Mouse (Mus musculus): ENCODE results near the gene Chmp5.
A peak's percentile ranks its signal among the peaks of the same experiment; 100 is the strongest.

The Chmp5 gene

DNA sequence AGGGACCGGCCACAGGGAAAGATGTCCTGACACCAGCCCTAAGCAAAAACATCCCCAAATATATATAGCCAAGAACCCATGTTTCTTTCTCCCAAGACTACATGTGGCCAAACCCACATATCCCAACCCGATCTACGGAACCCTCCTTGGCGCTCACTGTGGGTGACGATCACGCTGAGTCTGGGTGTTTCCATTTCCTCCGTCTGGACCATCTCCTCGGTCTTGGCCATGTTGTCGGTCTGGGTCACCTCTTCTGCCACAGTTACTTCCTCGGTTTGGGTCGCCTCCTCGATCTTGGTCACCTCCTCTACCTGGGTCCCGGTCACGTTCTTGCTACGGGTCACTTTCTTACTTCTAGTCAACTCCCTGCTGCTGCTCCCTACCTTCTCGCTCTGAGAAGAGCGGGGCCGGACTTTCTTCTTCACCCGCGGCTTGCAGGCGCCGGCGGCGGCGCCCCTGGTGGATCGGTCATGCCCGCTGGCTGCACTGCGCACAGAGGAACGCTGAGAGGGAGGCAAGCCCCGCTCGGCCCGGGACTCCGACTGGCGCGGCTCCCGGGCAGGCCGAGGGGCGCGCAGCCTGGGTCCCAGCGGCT, 545 bp upstream of the Chmp5 start:
- DNase-seq, result no peak

DNA sequence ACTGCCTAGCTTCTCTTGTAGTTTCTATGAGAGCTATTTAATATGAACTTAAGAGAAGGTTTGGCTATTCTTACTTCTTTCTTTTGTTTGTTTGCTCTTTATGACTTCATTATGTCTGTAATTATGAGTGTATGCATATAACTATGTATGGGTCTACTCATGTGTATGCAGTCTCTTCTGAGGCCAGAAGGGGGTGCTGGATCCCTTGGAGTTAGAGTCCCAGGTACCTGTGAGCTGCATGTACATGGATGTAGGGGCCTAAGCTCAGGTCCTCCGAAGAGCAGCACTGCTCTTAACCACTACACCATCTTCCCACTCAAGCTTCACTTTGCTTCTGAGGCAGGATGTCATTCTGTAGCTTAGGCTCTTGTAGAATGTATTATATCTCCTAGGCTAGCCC, 5.3 kb downstream of the Chmp5 start:
- DNase-seq, result peak; percentile 9

DNA sequence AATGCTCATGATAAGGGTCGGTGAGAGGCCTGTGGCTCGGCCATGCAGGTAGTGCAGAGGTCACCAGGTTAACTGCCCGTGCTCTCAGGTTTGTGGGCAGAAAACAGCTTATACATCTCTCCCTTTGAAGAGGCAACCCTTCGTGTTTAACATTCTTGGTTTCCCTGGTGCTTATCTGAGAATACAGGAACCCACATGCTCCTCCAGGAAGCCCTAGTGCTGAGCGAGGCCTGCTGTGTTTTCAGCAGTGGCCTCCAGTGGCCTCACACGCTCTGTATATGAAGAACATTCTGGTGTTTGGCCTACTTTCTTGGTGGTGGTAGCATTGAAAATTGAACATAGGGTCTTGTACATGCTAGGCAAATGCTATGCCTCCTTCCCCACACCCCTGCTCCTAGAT, 7.7 kb downstream of the Chmp5 start:
- DNase-seq, result no peak

DNA sequence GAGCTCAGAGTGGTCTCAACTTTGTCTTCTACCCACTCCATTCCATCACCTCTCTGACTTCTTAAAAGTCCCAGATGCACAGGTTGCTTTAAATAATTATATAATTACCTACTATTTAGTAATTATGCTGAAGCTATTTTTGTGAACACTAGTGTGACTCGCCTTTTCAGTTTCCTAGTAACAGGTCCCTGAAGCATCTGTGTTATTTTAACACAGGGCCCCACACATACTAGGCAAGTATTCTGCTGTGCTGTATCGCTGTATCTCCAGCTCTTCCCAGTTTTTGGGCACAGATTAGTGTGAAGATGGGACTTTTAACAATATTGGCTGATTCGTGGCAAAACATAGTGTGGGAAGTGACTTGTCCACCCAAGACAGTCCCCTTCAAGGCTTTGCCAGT, 15.3 kb downstream of the Chmp5 start:
- DNase-seq, result no peak

DNA sequence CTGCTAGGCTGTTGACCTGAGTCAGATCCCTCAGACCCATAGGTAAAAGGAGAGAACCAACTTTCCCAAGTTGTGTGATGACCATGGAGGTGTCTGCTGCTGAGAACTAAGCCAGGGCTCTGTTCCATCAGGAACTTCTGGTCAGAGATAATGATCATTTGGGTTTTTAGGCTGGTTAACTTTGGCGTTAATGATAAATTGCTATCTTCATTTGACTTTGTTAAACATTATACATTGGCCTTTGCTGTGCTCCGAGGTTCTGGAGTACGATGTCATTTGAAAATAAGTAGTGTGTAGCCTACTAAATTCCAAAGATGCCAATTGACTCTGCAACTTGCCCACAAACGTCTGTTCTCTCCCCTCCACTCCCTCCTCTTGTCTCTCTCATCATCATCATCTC, 21.0 kb downstream of the Chmp5 start:
- no peak for DNase-seq

DNA sequence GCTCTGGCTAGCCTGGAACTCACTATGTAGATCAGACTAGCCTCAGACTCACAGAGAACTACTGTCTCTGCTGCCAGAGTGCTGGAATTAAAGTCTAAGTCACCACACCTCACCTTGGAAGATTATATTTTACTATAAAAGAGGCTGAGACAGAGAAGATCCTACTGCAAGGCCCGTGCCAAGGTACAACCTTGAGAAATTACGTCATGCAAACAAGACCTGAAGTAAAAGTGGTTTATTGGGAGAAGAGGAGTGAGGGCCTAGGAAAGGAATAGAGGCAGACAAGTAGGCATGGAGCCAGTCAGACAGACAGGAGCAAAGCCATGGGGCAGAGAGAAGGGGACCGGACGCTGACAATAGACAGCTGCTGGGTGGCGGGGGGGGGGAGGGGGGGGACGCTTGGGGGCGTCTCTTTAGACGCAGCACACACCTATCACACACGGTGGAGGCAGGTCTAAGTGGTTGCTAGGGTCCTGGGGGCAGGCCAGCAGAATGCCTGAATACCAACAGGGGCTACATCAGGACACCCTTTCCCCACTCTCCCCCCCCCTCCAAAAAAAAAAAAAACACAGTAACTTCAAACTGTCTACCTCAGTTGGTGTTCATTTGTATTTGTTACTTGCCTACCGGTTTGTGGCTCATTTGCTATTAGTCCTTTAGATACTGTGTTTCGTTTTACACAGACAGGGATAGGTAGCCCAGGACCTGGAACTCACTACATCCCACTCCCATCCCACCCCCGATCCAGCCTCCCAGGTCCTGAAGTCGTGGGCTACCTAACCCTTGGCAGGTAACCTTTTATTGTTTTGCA, 21.8 kb downstream of the Chmp5 start:
- DNase-seq, result no peak

DNA sequence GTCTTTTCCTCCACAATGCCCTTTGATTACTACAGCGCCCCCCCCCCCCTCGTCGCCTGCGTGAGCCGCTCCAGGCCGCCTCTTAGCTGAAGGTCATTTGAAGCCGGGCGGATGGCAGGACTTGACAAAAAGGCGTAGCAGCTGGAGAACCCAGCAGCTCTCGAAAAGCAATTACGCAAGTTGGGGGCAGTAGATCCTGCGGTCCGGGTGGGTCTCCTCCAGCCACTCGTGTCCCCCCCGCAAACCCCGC, 22.3 kb downstream of the Chmp5 start:
- DNase-seq, result no peak

DNA sequence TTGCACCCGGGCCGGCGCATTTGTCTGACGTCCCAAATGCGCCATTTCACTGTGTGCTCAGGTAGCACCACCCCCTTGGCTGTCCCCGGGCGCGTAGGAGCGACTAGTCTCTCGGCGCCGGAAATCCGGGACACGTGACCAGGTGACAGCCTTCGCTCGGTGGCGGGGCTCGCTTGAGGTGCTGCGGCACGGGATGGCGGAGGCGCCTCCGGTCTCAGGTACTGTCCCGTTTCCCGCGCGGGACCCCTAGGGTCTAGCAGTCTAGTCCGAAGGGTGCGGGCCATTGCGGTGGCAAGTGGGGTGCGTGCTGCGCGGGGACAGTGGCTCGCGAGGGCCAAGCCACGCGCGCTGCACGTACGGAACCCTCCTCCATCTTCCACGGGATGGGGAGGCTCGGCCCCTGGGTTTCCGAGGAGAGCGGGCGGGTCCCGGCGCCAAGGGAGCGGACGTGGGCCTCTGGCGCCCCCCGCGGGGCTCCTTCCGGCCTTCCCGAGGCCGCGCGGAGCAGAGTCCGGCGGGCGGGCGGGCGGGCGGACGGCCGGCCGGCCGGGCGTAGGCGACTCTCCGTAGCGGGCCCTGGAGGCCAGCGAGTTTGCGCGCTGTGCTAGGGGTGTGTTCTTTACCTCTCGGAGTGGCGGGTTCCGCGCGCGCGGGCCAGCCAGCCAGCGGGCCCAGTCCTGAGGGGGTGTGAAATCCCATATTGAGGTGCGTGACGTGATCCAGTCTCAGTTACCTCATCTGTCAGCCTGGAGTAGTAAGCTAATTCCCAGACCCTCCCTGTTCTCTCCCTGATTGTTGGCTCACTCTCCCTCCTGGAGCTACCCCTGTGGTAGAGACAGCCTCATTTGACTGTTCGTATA, 22.9 kb downstream of the Chmp5 start, which contains the start of gene Nfx1:
Gene Nfx1, plus strand, starts transcription at position 65 of the 860 bp plus-strand sequence.
- DNase-seq, result peak; percentile 95

DNA sequence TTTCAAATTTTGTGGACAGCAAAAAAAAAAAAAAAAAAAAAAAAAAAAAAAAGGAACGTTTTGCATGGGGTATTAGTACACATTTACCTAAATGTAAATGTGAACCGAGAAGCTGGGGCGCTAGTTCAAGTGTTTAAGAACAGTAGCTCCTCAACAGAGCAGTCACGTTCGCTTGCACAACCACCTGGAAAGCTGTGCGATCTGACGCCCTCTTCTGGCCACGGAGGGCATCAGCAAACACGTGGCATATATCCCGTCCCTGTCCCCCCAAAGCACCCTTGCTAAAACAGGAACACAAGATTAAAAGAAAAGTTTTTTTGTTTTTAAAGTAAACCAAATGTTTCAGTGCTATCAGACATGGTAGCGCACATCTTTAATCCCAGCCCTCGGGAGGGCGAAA, 23.5 kb downstream of the Chmp5 start:
- DNase-seq, result peak; percentile 39

DNA sequence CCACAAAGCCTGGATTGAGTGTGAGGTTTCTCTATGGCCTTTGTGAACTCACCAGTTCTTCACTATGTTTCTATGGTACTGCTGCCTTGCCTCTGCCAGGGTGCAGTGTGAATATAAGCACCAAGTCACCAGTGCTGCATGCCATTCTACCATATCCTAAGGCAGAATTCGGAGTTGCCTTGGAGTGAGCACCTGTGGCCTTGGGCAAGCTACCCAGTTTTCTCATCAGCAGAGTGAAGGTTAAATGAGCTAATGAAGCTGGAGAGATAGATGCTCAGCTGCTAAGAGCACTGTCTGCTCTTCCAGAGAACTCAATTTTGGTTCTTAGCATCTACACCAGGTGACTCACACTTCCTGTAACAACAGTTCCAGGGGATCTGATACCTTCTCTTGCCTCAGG, 25.8 kb downstream of the Chmp5 start:
- no peak for DNase-seq

DNA sequence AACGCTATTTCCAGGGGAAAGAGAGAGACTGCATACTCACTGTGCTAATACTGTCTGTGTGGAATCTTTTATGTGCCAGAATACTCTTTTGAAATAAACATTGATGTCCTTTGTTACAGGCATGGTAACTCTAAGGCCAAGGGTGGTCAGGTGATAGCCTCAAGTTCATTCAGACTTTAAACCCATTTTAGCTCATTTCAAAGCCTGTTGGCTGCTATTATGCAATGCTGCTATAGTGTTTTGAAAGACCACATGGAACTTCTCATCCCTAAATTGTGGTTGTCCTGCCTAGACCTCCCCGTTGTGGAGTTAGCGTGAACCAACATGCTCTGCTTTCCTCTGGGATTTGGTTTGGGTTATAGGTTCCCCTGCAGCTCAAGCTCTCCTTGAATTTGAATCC, 27.5 kb downstream of the Chmp5 start:
- DNase-seq, result no peak

DNA sequence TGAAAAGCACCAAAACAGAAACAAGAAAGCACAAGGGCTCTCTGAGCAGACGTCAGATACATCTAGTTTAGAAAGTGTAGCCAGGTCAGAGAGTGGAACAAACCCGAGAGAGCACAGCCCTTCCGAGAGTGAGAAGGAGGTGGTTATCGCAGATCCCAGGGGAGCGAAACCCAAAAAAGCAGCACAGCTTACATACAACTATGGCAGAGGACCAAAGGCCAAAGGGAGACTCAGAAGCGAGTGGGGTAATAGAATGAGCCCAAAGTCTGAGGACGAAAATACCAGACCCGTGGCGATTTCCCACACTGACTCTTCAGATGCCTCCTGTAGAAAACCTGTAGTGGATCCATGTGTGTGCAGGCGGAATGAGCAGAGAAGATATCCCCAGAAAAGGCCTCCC, 28.4 kb downstream of the Chmp5 start:
- DNase-seq, result no peak

DNA sequence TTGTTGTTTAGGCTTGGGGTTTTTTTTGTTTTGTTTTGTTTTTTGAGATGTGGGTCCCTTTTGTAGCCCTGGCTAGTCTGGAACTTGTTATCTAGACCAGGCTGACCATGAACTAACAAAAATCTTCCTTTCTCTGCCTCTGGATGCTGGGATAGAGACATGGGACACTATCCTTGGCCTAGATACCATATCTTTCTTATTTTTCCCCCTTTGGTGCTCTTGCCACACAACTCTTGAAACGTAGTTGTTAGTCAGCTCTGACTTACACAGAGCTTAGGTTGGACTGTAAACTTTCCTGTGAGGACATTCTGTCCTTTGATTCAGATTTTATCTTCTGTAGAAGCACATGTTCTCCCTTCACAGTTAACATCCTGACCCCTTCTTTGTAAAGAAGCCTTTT, 31.2 kb downstream of the Chmp5 start:
- DNase-seq, result no peak

DNA sequence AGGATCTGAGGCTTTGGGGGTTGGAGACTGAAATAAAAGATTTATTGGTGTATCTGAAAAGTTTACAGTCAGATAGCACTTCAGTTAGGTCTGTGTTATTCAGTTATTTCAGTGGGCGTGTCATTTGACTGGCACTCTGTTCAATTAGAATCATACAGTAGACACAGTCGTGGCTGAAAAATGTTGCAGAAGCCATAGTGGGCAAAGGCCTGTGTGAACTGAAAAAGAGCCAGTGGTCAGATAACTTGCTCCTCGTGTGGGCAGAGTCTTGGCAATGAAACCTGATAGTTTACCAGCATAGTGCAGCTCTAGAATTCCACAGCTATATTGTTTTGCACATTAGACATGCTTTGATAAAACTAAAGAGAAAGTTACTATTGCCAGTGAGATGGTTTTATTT, 34.3 kb downstream of the Chmp5 start:
- DNase-seq, result no peak

DNA sequence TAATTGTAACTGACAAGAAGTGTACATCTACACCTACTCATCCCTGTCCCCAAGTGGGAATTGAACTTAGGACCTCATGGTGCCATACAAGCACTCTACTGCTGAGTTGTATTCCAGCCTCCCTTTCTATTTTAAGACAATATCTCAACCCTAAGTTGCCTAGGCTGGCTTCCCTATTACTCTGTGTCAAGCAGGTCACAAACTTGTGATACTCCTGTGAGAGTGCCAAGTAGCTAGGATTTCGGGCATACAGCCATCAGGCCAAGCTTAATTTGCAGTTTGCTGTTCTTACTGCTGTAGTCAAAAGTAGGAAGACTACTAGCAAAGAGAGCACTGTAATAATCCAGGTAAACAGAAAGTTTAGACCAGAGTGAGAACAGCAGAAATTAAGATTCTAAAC, 35.5 kb downstream of the Chmp5 start:
- no peak for DNase-seq

DNA sequence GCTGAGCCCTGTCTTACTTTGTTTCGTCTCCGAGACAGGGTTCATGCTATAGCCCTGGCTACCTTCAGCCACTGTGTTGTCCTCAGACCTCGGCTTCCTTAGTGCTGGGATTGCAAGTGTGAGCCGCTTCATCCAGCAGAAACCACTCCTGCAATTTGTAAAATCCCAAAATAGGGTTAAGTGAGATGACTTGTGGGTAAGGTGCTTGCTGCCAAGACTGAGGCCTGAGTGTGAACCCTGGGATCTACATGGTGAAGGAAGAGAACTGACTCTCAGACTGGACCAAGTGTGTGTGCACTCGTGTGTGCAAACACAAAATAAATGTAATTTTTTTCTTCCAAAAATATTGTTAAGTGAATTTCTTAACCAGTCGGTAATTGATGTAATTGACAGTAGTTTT, 41.4 kb downstream of the Chmp5 start:
- no peak for DNase-seq

DNA sequence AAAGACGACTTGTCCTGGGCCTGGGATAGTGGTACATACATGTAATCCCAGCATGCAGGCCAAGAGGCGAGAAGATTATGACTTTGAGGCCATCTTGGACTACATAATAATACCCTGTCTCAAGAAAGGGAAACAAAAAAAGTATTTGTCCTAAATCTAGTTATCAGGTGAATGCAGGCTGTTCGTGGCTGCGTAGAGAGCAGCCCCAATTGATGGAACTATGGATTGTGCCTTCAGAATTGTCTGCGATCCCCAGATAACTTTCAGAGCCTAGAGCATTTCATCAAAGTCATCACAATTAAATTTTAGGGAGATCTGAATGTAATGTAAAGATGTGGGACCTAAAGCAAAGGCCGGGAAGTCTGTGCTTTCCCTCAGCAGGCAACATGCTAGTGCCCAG, 48.1 kb downstream of the Chmp5 start:
- no peak for DNase-seq

DNA sequence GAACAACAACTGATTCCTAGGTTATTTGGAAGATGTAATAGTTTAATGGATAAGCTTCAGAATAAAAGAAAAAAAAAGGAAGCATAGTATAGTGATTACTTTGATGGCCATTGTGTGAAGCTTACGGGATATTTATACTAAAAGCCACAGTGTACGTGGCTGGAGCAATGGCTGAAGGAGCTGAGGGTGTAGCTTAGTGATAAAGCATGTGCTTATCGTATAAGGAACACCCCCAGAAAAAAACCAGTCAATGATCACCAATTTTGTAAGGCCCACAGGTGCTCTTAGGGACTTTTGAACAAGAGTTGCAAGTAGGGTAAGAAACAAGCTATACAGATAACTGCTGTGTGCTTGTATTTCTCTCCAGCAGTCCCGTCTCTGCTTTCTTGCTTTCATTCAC, 49.7 kb downstream of the Chmp5 start:
- no peak for DNase-seq

DNA sequence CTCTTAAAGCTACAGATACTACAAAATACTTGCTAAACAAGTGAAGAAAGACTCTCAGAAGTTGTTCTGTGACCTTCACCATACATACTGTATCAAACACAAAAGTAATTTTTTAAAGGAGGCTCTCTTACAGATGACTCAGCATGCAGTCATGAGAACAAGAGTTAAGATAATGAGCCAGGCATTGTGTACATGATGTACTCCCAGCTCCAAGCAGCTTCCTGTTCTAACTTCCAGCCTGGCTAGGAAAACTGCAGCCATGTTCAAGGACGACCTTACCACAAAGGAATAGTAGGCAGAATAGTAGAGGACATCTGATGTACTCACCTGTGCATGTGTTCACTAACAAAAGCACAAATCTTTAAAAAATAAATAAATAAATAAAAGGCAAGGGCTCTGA, 52.1 kb downstream of the Chmp5 start:
- no peak for DNase-seq

DNA sequence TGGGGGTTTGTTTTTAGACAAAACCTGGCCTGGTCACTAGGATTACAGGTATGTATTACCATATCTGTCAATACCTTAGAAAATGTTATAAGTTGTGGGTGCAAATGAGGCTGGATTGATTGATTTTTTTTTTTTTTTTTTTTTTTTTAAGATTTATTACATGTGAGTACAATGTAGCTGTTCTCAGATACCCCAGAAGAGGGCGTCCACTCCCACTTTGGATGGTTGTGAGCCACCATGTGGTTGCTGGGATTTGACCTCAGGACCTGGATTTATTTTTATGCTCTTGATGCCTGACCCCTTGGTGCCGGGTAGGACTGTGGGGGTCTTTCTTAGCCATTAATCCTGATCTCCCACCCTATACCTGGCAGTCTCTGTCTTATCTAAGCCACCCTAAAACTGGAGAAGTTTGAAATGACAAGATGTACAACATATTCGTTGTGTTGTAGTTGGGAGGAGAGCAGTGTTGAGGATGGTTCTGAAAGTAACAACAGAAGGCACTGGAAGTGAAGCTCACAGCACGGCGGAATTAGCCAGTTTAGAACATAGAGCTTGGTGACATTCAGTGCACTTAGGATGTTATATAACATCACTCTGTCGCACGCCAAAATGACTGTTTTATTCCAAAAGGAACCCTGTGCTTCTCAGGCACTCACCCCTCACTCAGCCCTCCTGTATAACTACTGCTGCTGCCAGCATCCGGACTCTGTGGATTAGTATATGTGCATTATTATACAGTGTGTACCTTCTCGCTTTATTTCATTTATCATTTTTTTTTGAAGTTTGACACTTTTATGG, 52.8 kb downstream of the Chmp5 start:
- no peak for DNase-seq

DNA sequence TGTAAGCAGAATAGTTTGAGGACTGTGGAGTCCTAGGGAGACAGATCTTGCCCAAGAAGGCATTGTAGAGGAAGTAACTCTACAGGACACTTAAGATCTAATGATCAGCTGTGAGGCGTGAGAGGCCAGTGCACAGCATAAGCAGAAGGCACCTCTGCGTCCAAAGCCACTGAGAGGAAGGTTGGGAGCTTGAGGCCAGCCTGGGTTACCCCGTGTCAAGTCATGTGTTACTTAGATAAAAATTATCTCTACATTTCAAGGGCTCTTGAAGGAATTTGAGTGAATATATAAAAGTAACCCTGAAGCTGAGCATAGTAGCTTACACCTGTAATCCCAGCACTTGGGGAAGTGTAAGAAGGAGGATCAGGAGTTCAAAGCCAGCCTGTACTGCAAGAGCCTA, 65.1 kb downstream of the Chmp5 start:
- DNase-seq, result no peak

Data from lung, postnatal 14 days (tissue).